ENCODE assay signal across 27 mouse cellular contexts in genomic region chr10:44749206-44749605, GRCm38 (mm10).
DNase-seq lines count a peak whose midpoint lies in the region; ATAC-seq and TF ChIP-seq lines count a peak whose summit lies in the region.
"Had no signal": no experiment of that assay in that cellular context is flagged by ENCODE, and none has a peak within 500 bp of the region (broad histone marks: within the 10 kb centered on the region; RNA-seq: fewer than 3 reads in every experiment).

No protein-coding gene starts in this region.

- no peak for ATAC-seq in forebrain, postnatal 0 days
- ATAC-seq: forebrain, embryonic 14.5 days had no signal

- peaks cover 31% of the 10 kb centered on the region for H3K4me1 ChIP-seq in limb, embryonic 10.5 days
- H3K4me1 ChIP-seq in forebrain, postnatal 0 days (ENCODE audit: insufficient read depth) = no peaks in the 10 kb centered on the region
- H3K4me1 ChIP-seq: embryonic facial prominence, embryonic 15.5 days; heart, embryonic 13.5 days; hindbrain, embryonic 13.5 days; neural tube, embryonic 12.5 days had no signal

- no peak for TF ChIP-seq CTCF in forebrain, postnatal 0 days (IDR thresholded peaks at IDR 0.05; ENCODE audit: low read depth)

- no peak overlapping the region for H3K4me2 ChIP-seq in forebrain, postnatal 0 days (ENCODE audit: low read depth)
- H3K4me2 ChIP-seq: embryonic facial prominence, embryonic 15.5 days; heart, embryonic 13.5 days; hindbrain, embryonic 13.5 days; neural tube, embryonic 12.5 days had no signal

- H3K9me3 ChIP-seq in limb, embryonic 10.5 days (replicated peaks) = no peaks in the 10 kb centered on the region
- H3K9me3 ChIP-seq in forebrain, postnatal 0 days (ENCODE audit: low read length) = no peaks in the 10 kb centered on the region
- H3K9me3 ChIP-seq: embryonic facial prominence, embryonic 15.5 days; heart, embryonic 13.5 days; hindbrain, embryonic 13.5 days; neural tube, embryonic 12.5 days had no signal

- no peak overlapping the region for H3K4me3 ChIP-seq in limb, embryonic 10.5 days
- H3K4me3 ChIP-seq in forebrain, postnatal 0 days (ENCODE audit: low read depth, low read length) = no peak overlapping the region
- H3K4me3 ChIP-seq: embryonic facial prominence, embryonic 15.5 days; heart, embryonic 13.5 days; hindbrain, embryonic 13.5 days; neural tube, embryonic 12.5 days had no signal

- no peaks in the 10 kb centered on the region for H3K36me3 ChIP-seq in limb, embryonic 10.5 days
- no peaks in the 10 kb centered on the region for H3K36me3 ChIP-seq in forebrain, postnatal 0 days (ENCODE audit: insufficient read depth)
- H3K36me3 ChIP-seq: embryonic facial prominence, embryonic 15.5 days; heart, embryonic 13.5 days; hindbrain, embryonic 13.5 days; neural tube, embryonic 12.5 days had no signal

- H3K27me3 ChIP-seq in limb, embryonic 10.5 days (ENCODE audit: low read depth, poor library complexity, severe bottlenecking) = 0 out of 2 replicates have a peak, but pooled peaks cover 5% of the 10 kb centered on the region
- H3K27me3 ChIP-seq in forebrain, postnatal 0 days (ENCODE audit: insufficient read depth, low read length) = no peaks in the 10 kb centered on the region
- H3K27me3 ChIP-seq: embryonic facial prominence, embryonic 15.5 days; hindbrain, embryonic 13.5 days; neural tube, embryonic 12.5 days had no signal

- no peak overlapping the region for H3K27ac ChIP-seq in limb, embryonic 10.5 days
- H3K27ac ChIP-seq in forebrain, postnatal 0 days (ENCODE audit: low read depth, low read length) = no peak overlapping the region
- H3K27ac ChIP-seq: embryonic facial prominence, embryonic 15.5 days; heart, embryonic 13.5 days; hindbrain, embryonic 13.5 days; kidney, postnatal 0 days; neural tube, embryonic 12.5 days had no signal

- H3K9ac ChIP-seq in forebrain, postnatal 0 days = no peak overlapping the region
- H3K9ac ChIP-seq: embryonic facial prominence, embryonic 15.5 days; heart, embryonic 13.5 days; hindbrain, embryonic 13.5 days; neural tube, embryonic 12.5 days had no signal

- peak; percentile 14 for DNase-seq in heart, postnatal 4 days
- DNase-seq in heart, adult 9 months (ENCODE audit: low spot score in 2 of 2) = no peak
- peak; percentile 42 for DNase-seq in retina, postnatal 1 day
- DNase-seq in retina, embryonic 14.5 days (ENCODE audit: low spot score) = no peak
- DNase-seq in kidney, adult 9 months = peak; percentile 28
- no peak for DNase-seq in ovary, postnatal 10 days (ENCODE audit: low spot score)
- no peak for DNase-seq in limb, embryonic 10.5 days (ENCODE audit: low spot score)
- DNase-seq in forebrain, postnatal 0 days = no peak
- DNase-seq: adrenal gland, postnatal 36 days; B cell, adult 2 months; cerebellum, adult 11 months; cerebellum, postnatal 25 days; gastrocnemius, postnatal 14 days; heart, adult 11 months; layer of hippocampus, adult 9-11 months; liver; lung, postnatal 4 days; midbrain, embryonic 14.5 days; right cerebral cortex, adult 18-20 months; thymus, adult 2 months; thymus, postnatal 4 days had no signal

- 85% methylated on average over 4 of the region's 4 CpGs for WGBS in limb, embryonic 10.5 days
- WGBS in forebrain, postnatal 0 days = 59% methylated on average over 4 of the region's 4 CpGs

Comparison
In these comparisons a context has a peak if more than half of its experiments do, and no peak if none do; other contexts are left out.
1. DNase-seq: peak in heart, postnatal 4 days (single experiment), retina, postnatal 1 day (single experiment) and kidney, adult 9 months (single experiment); none in heart, adult 9 months (0 of 2), retina, embryonic 14.5 days (single experiment), ovary, postnatal 10 days (single experiment), limb, embryonic 10.5 days (single experiment) and forebrain, postnatal 0 days (single experiment).